In the genomic region with DNA sequence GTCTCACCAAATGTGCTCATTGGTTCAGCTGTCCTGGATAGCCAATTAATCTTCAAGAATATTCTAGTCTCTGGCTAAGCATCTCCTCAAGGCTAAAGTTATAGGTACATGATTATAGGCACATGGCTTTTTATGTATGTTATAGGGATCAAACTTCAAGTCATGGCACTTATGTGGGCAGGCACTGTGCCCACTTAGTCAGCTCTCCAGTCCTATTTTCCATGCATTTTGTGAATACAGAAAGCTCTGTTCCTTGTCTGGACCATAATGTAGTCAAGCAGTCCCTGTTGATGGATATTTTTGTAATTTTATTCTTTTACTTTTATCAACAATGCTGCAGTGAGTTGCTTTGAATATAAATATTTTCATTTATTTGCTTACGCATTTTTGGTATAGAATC, we compare ENCODE assay signal across 35 mouse cellular contexts.
"Had no signal": no experiment of that assay in that cellular context is flagged by ENCODE, and none has a peak within 500 bp of the region (broad histone marks: within the 10 kb centered on the region; RNA-seq: fewer than 3 reads in every experiment).

No protein-coding gene starts in this region.

- H3K9me3 ChIP-seq: heart, embryonic 10.5 days; heart, embryonic 12.5 days; heart, embryonic 13.5 days; heart, embryonic 15.5 days; hindbrain, embryonic 10.5 days; hindbrain, embryonic 12.5 days; hindbrain, embryonic 13.5 days; hindbrain, embryonic 15.5 days; intestine, embryonic 15.5 days; kidney, embryonic 15.5 days had no signal

- H3K4me2 ChIP-seq: heart, embryonic 11.5 days; heart, embryonic 12.5 days; heart, embryonic 13.5 days; heart, embryonic 15.5 days; hindbrain, embryonic 12.5 days; hindbrain, embryonic 13.5 days; hindbrain, embryonic 14.5 days; hindbrain, embryonic 15.5 days; intestine, embryonic 15.5 days; kidney, embryonic 15.5 days had no signal

- H3K9ac ChIP-seq: heart, embryonic 12.5 days; heart, embryonic 13.5 days; heart, embryonic 15.5 days; hindbrain, embryonic 12.5 days; hindbrain, embryonic 13.5 days; hindbrain, embryonic 14.5 days; hindbrain, embryonic 15.5 days; intestine, embryonic 15.5 days; kidney, embryonic 15.5 days had no signal

- H3K27ac ChIP-seq: heart, embryonic 10.5 days; heart, embryonic 13.5 days; heart, embryonic 15.5 days; hindbrain, embryonic 10.5 days; hindbrain, embryonic 12.5 days; hindbrain, embryonic 13.5 days; hindbrain, embryonic 14.5 days; hindbrain, embryonic 15.5 days; hindbrain, postnatal 0 days; intestine, embryonic 15.5 days; kidney, embryonic 15.5 days; kidney, postnatal 0 days; layer of hippocampus, adult 2 months had no signal

- H3K4me1 ChIP-seq: heart, embryonic 10.5 days; heart, embryonic 12.5 days; hindbrain, embryonic 10.5 days; hindbrain, embryonic 12.5 days; hindbrain, embryonic 13.5 days; hindbrain, embryonic 15.5 days; intestine, embryonic 15.5 days; kidney, embryonic 15.5 days had no signal

- H3K36me3 ChIP-seq: heart, embryonic 10.5 days; heart, embryonic 12.5 days; heart, embryonic 13.5 days; heart, embryonic 15.5 days; hindbrain, embryonic 10.5 days; hindbrain, embryonic 12.5 days; hindbrain, embryonic 13.5 days; hindbrain, embryonic 15.5 days; intestine, embryonic 15.5 days; kidney, embryonic 15.5 days had no signal

- ATAC-seq: hindbrain, embryonic 16.5 days; hindbrain, postnatal 0 days; inflammation-experienced regulatory T-cells, adult 6 months; intestine, embryonic 15.5 days; intestine, embryonic 16.5 days; intestine, postnatal 0 days had no signal

- H3K27me3 ChIP-seq: heart, embryonic 12.5 days; heart, embryonic 13.5 days; heart, embryonic 15.5 days; hindbrain, embryonic 12.5 days; hindbrain, embryonic 13.5 days; hindbrain, embryonic 15.5 days; intestine, embryonic 15.5 days; kidney, embryonic 15.5 days had no signal

- DNase-seq: heart, postnatal 10 days; heart, postnatal 14 days; heart, postnatal 36 days; heart, postnatal 4 days; kidney, adult 11 months; kidney, adult 18-20 months; kidney, adult 2 months; kidney, adult 8-10 months; kidney, adult 9 months; kidney, postnatal 10 days; kidney, postnatal 14 days; kidney, postnatal 25 days; kidney, postnatal 36 days; kidney, postnatal 4 days; layer of hippocampus, adult 9-11 months; layer of hippocampus, postnatal 36 days had no signal

- H3K4me3 ChIP-seq: heart, embryonic 10.5 days; heart, embryonic 12.5 days; heart, embryonic 13.5 days; heart, embryonic 15.5 days; hindbrain, embryonic 10.5 days; hindbrain, embryonic 12.5 days; hindbrain, embryonic 13.5 days; hindbrain, embryonic 15.5 days; intestine, embryonic 15.5 days; kidney, embryonic 15.5 days; layer of hippocampus, adult 2 months had no signal
